Mouse (Mus musculus) kidney, adult 18-20 months (tissue): ENCODE data around the gene Cdk14.

Source experiments
- DNase-seq: peaks from one replicate; pipeline ENCODE4 v3.0.0; 2021

The Cdk14 gene

DNA sequence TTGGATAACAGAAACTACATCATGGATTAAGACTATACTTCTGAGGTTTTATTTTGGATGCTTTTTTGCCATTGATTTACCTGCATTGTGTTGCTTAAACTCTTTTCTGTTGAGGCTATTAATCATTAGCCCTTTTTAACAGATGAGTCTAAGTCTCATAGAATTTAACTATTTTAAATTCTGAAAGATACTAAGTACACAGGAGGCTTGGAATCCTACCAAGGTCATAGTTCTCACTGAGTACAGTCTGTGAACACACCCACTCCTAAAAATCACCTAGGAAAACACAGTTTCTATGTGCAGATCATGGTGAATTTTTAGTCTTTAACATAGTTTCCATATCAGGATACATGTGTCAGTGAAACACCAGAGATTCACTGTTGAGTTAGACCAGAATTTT lies 658.2 kb downstream of the Cdk14 start:
- DNase-seq = no peak

DNA sequence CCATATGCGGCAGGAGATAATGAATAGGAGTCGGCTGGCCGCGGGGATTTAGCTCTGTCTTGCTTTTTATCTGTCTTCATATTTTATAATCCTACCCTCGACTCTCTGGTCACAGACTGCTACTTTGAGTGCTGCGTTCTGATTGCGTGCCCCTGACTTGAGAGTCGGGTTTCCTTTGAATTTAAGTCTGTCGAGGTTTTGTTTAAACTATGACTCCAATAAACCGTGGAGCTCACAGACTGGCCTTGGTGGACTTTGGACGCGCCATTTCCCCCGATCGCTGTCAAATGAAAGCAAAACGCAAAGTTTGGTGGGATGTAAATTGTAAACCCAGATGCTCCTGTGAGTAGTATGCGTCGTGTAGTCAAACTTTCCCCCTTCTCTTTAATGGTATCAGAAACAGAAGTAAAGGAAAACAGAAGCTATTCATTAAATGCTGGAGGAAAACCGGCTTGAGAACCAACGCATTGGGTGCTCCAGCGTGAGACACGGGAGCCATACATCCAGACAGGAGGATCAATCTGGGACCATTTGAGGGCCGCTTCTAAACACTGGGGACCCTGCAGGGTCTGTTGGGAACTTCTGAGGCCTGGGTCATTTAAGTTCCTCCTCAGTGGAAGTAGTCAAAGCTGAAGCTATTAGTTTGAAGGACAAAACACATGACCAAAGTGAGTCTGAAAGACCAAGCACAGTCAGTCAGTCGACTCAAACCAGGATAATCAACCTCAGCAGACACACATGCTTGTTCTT lies 661.6 kb downstream of the Cdk14 start:
- DNase-seq = no peak

DNA sequence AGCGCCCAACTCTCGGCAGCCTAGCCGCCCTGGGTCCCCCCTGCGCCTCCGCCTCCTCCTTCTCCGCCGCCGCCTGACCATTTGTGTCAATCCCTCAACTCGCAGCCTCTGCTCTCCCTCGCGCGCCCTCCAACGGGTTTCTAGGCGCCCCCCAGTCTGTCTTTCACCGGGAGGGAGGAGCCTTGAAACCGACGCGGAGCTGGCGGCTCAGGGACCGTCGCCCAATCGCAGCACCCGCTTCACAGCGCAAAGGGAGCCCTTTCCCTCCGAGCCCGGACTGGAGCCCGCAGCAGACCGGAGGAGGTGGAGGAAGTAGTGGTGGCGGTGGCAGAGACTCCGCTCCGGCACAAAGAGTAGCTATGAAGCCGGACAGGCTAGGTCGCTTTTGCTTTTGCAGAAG lies 662.2 kb downstream of the Cdk14 start, which contains the start of gene Fzd1:
Fzd1 (minus strand) TSS at position 134 of the 400 bp plus-strand sequence.
- DNase-seq = peak; percentile 91

DNA sequence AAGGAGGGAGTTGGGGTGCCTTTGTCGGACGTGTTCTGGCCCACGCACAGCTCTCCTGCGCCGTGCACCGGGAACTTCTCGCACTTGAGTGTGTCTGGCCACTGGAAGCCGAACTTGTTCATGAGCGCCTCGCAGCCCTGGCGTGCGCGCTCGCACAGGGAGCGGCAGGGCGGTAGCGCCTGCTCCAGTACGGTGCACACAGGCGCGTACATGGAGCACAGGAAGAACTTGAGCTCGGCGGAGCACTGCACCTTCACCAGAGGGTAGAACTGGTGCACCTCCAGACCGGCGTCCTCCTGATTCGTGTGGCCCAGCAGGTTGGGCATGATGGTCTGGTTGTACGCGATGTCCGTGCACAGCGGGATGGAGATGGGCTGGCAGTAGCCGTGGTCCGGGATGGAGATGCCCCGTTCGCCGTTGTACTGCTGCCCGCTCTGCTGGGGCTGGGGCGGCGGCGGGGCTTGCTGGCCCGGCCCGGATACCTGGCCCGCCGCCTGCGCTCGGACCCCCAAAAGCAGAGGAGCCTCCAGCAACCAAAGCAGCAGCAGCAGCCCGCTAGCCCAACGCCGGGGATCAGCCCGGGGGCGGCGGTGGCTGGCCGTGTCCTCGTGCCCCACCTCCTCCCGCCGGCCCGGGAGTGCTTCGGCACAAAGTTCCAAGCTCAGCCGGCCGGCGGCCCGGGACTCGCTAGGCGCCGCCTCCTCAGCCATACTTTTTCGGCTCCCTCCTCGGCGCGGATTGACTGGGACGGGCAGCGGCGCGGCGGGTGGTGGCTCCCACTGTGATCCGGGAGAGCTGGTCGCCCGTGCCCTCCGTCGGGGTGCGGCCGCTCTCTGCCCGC lies 663.0 kb downstream of the Cdk14 start:
- peak; percentile 81 for DNase-seq

DNA sequence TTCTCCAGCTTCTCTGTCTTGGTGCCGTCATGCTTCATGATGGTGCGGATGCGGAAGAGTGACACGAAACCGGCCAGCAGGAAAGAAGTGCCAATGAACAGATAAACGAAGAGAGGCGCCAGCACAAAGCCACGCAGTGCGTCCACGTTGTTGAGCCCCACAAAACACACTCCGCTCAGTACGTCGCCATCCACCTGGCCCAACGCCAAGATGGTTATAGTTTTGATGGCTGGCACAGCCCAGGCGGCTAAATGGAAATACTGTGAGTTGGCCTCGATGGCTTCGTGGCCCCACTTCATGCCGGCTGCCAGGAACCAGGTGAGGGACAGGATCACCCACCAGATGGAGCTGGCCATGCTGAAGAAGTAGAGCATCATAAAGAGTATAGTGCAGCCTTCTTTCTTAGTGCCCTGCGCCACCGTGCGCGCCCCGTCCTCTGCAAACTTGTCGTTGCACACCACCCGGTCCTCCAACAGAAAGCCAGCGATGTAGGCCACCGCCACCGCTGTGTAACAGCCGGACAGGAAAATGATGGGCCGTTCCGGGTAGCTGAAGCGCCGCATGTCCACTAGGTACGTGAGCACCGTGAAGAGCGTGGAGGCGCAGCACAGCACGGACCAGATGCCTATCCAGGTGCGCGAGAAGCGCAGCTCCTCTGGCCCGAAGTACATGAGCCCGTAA lies 664.0 kb downstream of the Cdk14 start:
- peak; percentile 53 for DNase-seq

DNA sequence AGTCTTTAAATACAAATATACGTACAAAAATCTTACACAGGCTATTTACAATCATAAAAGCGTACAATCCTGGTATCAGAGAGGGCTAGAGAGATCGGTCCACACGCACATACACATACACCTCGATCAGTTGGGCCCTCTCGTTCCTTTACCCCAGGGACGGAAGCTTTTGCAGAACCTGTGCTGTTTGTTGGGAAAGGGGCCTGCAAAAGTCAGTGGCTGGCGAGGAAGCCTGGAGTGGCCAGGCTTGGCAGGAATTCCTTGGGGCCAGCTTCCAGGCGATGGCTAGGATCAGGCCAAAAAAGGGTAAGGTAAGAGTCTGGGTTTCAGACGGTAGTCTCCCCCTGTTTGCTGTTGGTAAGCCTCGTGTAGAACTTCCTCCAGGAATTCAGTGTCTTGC lies 664.8 kb downstream of the Cdk14 start:
- DNase-seq = no peak

DNA sequence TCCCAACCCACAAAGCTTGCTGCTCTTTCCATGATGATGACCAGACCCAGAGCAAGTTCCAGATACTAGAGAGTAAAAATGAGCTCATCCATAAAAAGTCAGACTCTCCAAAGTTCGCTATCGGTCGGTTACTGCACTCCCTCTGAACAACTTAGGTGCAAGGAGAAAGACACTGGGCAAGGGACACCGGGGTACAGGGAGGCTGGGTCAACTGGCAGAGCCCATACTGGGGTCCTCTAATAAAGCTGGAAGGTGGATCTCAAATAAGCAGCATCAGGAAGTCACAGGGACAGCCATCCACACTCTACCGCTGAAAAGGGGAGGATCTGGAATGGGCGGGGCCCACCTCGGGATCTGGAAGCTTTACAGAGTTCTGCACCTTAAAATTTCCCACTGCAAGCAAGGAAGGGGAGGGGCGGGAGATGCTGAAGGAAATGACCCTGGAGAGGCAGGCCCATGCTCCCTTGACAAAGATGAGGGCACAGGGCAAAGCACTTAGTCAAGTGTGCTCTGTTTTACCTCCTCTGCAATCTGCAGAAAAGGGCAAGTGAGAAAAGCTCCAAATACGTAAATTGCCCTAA lies 665.3 kb downstream of the Cdk14 start:
- peak; percentile 32 for DNase-seq
